In genomic region chr15:15238309-15238708, GRCm38 (mm10) we compare ENCODE assay signal across 14 mouse cellular contexts.
DNase-seq lines count a peak whose midpoint lies in the region; ATAC-seq and TF ChIP-seq lines count a peak whose summit lies in the region.
"Had no signal": no experiment of that assay in that cellular context is flagged by ENCODE, and none has a peak within 500 bp of the region (broad histone marks: within the 10 kb centered on the region; RNA-seq: fewer than 3 reads in every experiment).

No protein-coding gene starts in this region.

- H3K27ac ChIP-seq in hindbrain, postnatal 0 days, result no peak overlapping the region
- no peak overlapping the region for H3K27ac ChIP-seq in hindbrain, embryonic 12.5 days
- no peak overlapping the region for H3K27ac ChIP-seq in ES-E14 (ENCODE audit: insufficient read depth, low read depth, low read length, poor library complexity, severe bottlenecking)
- H3K27ac ChIP-seq: embryonic facial prominence, embryonic 12.5 days had no signal

- H3K27me3 ChIP-seq in hindbrain, postnatal 0 days (ENCODE audit: insufficient read depth, low read length), result no peaks in the 10 kb centered on the region
- H3K27me3 ChIP-seq in hindbrain, embryonic 12.5 days, result no peaks in the 10 kb centered on the region
- H3K27me3 ChIP-seq: embryonic facial prominence, embryonic 12.5 days; heart, embryonic 12.5 days had no signal

- TF ChIP-seq CTCF in hindbrain, postnatal 0 days (IDR thresholded peaks at IDR 0.05; ENCODE audit: low read depth), result peak; percentile 64

- H3K4me1 ChIP-seq in hindbrain, postnatal 0 days (ENCODE audit: insufficient read depth, low read length), result no peaks in the 10 kb centered on the region
- no peaks in the 10 kb centered on the region for H3K4me1 ChIP-seq in hindbrain, embryonic 12.5 days
- no peaks in the 10 kb centered on the region for H3K4me1 ChIP-seq in ES-E14 (ENCODE audit: control insufficient read depth in 2 of 2, insufficient read depth in 2 of 2, low read length in 2 of 2, poor library complexity in 1 of 2)
- H3K4me1 ChIP-seq: embryonic facial prominence, embryonic 12.5 days; heart, embryonic 12.5 days had no signal

- peak; percentile 80 for DNase-seq in hindbrain, postnatal 0 days (ENCODE audit: low spot score)
- DNase-seq in 3T3-L1 (ENCODE audit: low read depth, low spot score), result peak; percentile 48
- DNase-seq in ES-E14 (ENCODE audit: low read depth, low spot score), result no peak
- DNase-seq in forelimb bud, embryonic 11.5 days (ENCODE audit: low read depth, low spot score), result peak; percentile 25
- no peak for DNase-seq in gastrocnemius, postnatal 14 days
- no peak for DNase-seq in adrenal gland, adult 2 months
- DNase-seq: thymus, postnatal 36 days had no signal

- intact Hi-C loops in gastrocnemius, postnatal 14 days (cut with DNase I; ENCODE audit: low total_unique reads), result no loop called here

- H3K4me3 ChIP-seq in hindbrain, postnatal 0 days (ENCODE audit: low read length), result no peak overlapping the region
- H3K4me3 ChIP-seq in hindbrain, embryonic 12.5 days, result no peak overlapping the region
- no peak overlapping the region for H3K4me3 ChIP-seq in ES-E14 (ENCODE audit: insufficient read depth in 1 of 2, low read depth in 1 of 2, low read length in 2 of 2, poor library complexity in 1 of 2, severe bottlenecking in 1 of 2)
- H3K4me3 ChIP-seq: embryonic facial prominence, embryonic 12.5 days; heart, embryonic 12.5 days had no signal

- H3K9ac ChIP-seq in hindbrain, postnatal 0 days (replicated peaks; ENCODE audit: low read length), result no peak overlapping the region
- H3K9ac ChIP-seq in hindbrain, embryonic 12.5 days, result no peak overlapping the region
- H3K9ac ChIP-seq in ES-E14 (ENCODE audit: insufficient read depth, low read depth, low read length, poor library complexity, severe bottlenecking), result no peak overlapping the region
- H3K9ac ChIP-seq: embryonic facial prominence, embryonic 12.5 days; heart, embryonic 12.5 days had no signal

- no peaks in the 10 kb centered on the region for H3K9me3 ChIP-seq in hindbrain, postnatal 0 days (ENCODE audit: low read length)
- H3K9me3 ChIP-seq in hindbrain, embryonic 12.5 days (replicated peaks), result no peaks in the 10 kb centered on the region
- H3K9me3 ChIP-seq in ES-E14 (ENCODE audit: control insufficient read depth, insufficient read depth, low read depth, low read length), result no peaks in the 10 kb centered on the region
- H3K9me3 ChIP-seq: embryonic facial prominence, embryonic 12.5 days; G1E; heart, embryonic 12.5 days had no signal

- H3K36me3 ChIP-seq in hindbrain, postnatal 0 days (ENCODE audit: insufficient read depth, low read length), result no peaks in the 10 kb centered on the region
- H3K36me3 ChIP-seq in hindbrain, embryonic 12.5 days, result no peaks in the 10 kb centered on the region
- H3K36me3 ChIP-seq in ES-E14 (ENCODE audit: control insufficient read depth, insufficient read depth, low read length, poor library complexity, severe bottlenecking), result no peaks in the 10 kb centered on the region
- H3K36me3 ChIP-seq: embryonic facial prominence, embryonic 12.5 days; G1E; heart, embryonic 12.5 days had no signal

- no peak overlapping the region for H3K4me2 ChIP-seq in hindbrain, postnatal 0 days (ENCODE audit: low read depth, low read length)
- no peak overlapping the region for H3K4me2 ChIP-seq in hindbrain, embryonic 12.5 days (replicated peaks)
- H3K4me2 ChIP-seq: embryonic facial prominence, embryonic 12.5 days; heart, embryonic 12.5 days had no signal

- in situ Hi-C loops in ES-E14 (cut with MboI; ENCODE audit: low sequenced_read_pairs in 2 of 2, unreplicated experiment in 2 of 2), result no loop called here

- ATAC-seq in hindbrain, postnatal 0 days, result no peak
- no peak for ATAC-seq in hindbrain, embryonic 12.5 days (ENCODE audit: low FRiP score)
- no peak for ATAC-seq in erythroid progenitor cell, adult 5-6 weeks (replicated peaks; ENCODE audit: low FRiP score, poor library complexity, severe bottlenecking)
- ATAC-seq: intestine, embryonic 16.5 days; lung, postnatal 0 days had no signal

TF ChIP-seq in ES-E14, 5 proteins besides CTCF, POLR2A, EP300 and RAD21:
- no peak for TF ChIP-seq CHD2 (IDR thresholded peaks at IDR 0.05; ENCODE audit: low read depth, low read length)
- TF ChIP-seq MAFK (IDR thresholded peaks at IDR 0.05; ENCODE audit: insufficient read depth, low read depth, low read length), result no peak
- no peak for TF ChIP-seq ZNF384 (IDR thresholded peaks at IDR 0.05; ENCODE audit: low read depth, low read length)
- TF ChIP-seq ZC3H11A (IDR thresholded peaks at IDR 0.05; ENCODE audit: borderline replicate concordance, low read depth, low read length), result 0 out of 2 replicates have a peak, but pooled peaks have one; percentile 13
- no peak for TF ChIP-seq HCFC1 (IDR thresholded peaks at IDR 0.05; ENCODE audit: borderline replicate concordance, insufficient read depth, low read length)

Comparison
In these comparisons a context has a peak if more than half of its experiments do, and no peak if none do; other contexts are left out.
1. DNase-seq: peak in hindbrain, postnatal 0 days (single experiment), 3T3-L1 (single experiment) and forelimb bud, embryonic 11.5 days (single experiment); none in ES-E14 (single experiment), gastrocnemius, postnatal 14 days (single experiment) and adrenal gland, adult 2 months (single experiment).